Mouse (Mus musculus) ES-Bruce4 (cell line): ENCODE results near the gene Snx29.

ENCODE experiments used
- CTCF ChIP-seq: IDR thresholded peaks from one replicate; pipeline ENCODE4 v1.8.1; 2011; ENCODE audit warnings: low read depth, low read length
- POLR2A ChIP-seq: IDR thresholded peaks from one replicate; pipeline ENCODE4 v1.8.1; 2011; ENCODE audit warnings: low read length; ENCODE audit not compliant: insufficient read depth

- TF ChIP-seq CTCF = peak; percentile 50
- TF ChIP-seq POLR2A = no peak
Measured at GRCm38 (mm10) chr16:11697710-11698357, 375.1 kb downstream of the Snx29 start.
